Mouse (Mus musculus): ENCODE results near the gene Tubal3. TPM values are rescaled to one million over a fixed set of nuclear protein-coding genes. Genes with fewer than 3 reads are reported as not detected.

Tubal3 gene
- polyA plus RNA-seq, 1 experiment: not detected

DNA sequence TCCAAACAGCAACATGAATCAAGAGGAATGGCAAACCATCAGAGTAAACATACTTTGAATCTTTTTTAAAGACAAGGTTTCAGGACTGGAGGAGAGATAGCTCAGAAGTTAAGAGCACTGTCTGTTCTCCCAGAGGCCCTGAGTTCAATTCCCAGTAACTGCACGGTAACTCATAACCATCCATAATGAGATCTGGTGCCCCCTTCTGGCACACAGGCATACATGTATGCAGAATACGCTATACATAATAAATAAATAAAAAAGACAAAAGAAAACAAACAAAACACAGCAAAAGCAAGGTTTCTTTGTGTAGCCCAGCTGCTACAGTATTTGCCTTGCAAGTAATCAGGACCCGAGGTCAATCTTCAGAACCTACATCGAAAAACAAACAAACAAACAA, 31.4 kb downstream of the Tubal3 start:
- no peak overlapping the region for H3K4me2 ChIP-seq (ENCODE audit: low read depth)
- no peak overlapping the region for H3K4me3 ChIP-seq
- no peaks in the 10 kb centered on the region for H3K36me3 ChIP-seq (ENCODE audit: control insufficient read depth, insufficient read depth)
- no peaks in the 10 kb centered on the region for H3K79me2 ChIP-seq (ENCODE audit: control insufficient read depth, insufficient read depth)
- TF ChIP-seq SRF (IDR thresholded peaks at IDR 0.05; ENCODE audit: control insufficient read depth, insufficient read length, low read depth) (no peak), TCF3 (IDR thresholded peaks at IDR 0.05; ENCODE audit: insufficient read length, low read depth) (no peak), TCF12 (IDR thresholded peaks at IDR 0.05; ENCODE audit: insufficient read depth, poor library complexity, severe bottlenecking) (no peak), REST (IDR thresholded peaks at IDR 0.05; ENCODE audit: insufficient read depth, insufficient read length) (no peak), E2F4 (IDR thresholded peaks at IDR 0.05; ENCODE audit: insufficient read depth) (no peak), POLR2A (IDR thresholded peaks at IDR 0.05; ENCODE audit: insufficient read length, low read depth) (no peak), MAX (IDR thresholded peaks at IDR 0.05; ENCODE audit: low read depth) (no peak), CEBPB (IDR thresholded peaks at IDR 0.05; ENCODE audit: insufficient read depth, poor library complexity, severe bottlenecking) (no peak), MYOG (IDR thresholded peaks at IDR 0.05; ENCODE audit: control insufficient read depth in 1 of 3, insufficient read depth in 1 of 3, insufficient read length in 2 of 3, low read depth in 2 of 3) (no peak), MYOD1 (IDR thresholded peaks at IDR 0.05; ENCODE audit: control insufficient read depth in 1 of 3, insufficient read length in 2 of 3, low read depth in 2 of 3) (no peak), USF1 (IDR thresholded peaks at IDR 0.05; ENCODE audit: low read depth) (no peak), POLR2AphosphoS2 (IDR thresholded peaks at IDR 0.05; ENCODE audit: insufficient read length, low read depth) (no peak)
- H3K27me3 ChIP-seq (ENCODE audit: control insufficient read depth, insufficient read depth, insufficient read length): no peaks in the 10 kb centered on the region
- no peak overlapping the region for H3ac ChIP-seq (ENCODE audit: control insufficient read depth, insufficient read length)

- no peaks in the 10 kb centered on the region for H3K27me3 ChIP-seq (ENCODE audit: control insufficient read depth, insufficient read depth, insufficient read length)
- no peaks in the 10 kb centered on the region for H3K36me3 ChIP-seq (ENCODE audit: control insufficient read depth, insufficient read depth)
- H3K4me2 ChIP-seq (ENCODE audit: low read depth): no peak overlapping the region
- no peaks in the 10 kb centered on the region for H3K79me2 ChIP-seq (ENCODE audit: control insufficient read depth, insufficient read depth)
- TF ChIP-seq MYOG (IDR thresholded peaks at IDR 0.05; ENCODE audit: control insufficient read depth in 1 of 3, insufficient read depth in 1 of 3, insufficient read length in 2 of 3, low read depth in 2 of 3): no peak
- no peak for TF ChIP-seq USF1 (IDR thresholded peaks at IDR 0.05; ENCODE audit: low read depth)
- TF ChIP-seq CEBPB (IDR thresholded peaks at IDR 0.05; ENCODE audit: insufficient read depth, poor library complexity, severe bottlenecking): no peak
- no peak overlapping the region for H3ac ChIP-seq (ENCODE audit: control insufficient read depth, insufficient read length)
- no peak overlapping the region for H3K4me3 ChIP-seq
Observed at GRCm38 (mm10) chr13:3951198-3951914, 33.3 kb downstream of the Tubal3 start.

DNA sequence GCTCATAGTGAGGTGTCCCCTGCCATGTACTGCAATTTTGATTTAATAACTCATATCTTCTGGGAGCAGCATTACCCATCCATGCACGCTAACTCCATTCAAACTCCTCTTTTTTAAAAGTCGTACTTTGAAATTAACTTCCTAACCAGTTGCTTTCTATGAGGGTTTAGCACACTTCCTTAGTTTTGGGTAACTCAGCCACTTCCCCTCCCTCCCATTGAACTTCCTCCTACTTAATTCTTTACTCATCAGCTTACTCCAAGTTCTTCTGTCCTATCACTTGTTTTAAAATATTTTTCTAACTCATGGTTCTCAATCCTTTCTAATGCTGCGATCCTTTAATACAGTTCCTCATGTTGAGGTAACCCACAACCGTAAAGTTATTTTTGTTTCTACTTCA, 50.8 kb downstream of the Tubal3 start:
- no peaks in the 10 kb centered on the region for H3K36me3 ChIP-seq (ENCODE audit: control insufficient read depth, insufficient read depth)
- no peak for TF ChIP-seq POLR2AphosphoS2 (IDR thresholded peaks at IDR 0.05; ENCODE audit: insufficient read length, low read depth)
- no peak for TF ChIP-seq CEBPB (IDR thresholded peaks at IDR 0.05; ENCODE audit: insufficient read depth, poor library complexity, severe bottlenecking)
- TF ChIP-seq MAX (IDR thresholded peaks at IDR 0.05; ENCODE audit: low read depth): no peak
- no peak for TF ChIP-seq TCF3 (IDR thresholded peaks at IDR 0.05; ENCODE audit: insufficient read length, low read depth)
- no peak for TF ChIP-seq USF1 (IDR thresholded peaks at IDR 0.05; ENCODE audit: low read depth)
- no peak for TF ChIP-seq POLR2A (IDR thresholded peaks at IDR 0.05; ENCODE audit: insufficient read length, low read depth)
- no peak for TF ChIP-seq TCF12 (IDR thresholded peaks at IDR 0.05; ENCODE audit: insufficient read depth, poor library complexity, severe bottlenecking)
- no peak for TF ChIP-seq MYOG (IDR thresholded peaks at IDR 0.05; ENCODE audit: control insufficient read depth in 1 of 3, insufficient read depth in 1 of 3, insufficient read length in 2 of 3, low read depth in 2 of 3)
- TF ChIP-seq SRF (IDR thresholded peaks at IDR 0.05; ENCODE audit: control insufficient read depth, insufficient read length, low read depth): no peak
- no peak for TF ChIP-seq REST (IDR thresholded peaks at IDR 0.05; ENCODE audit: insufficient read depth, insufficient read length)
- no peak for TF ChIP-seq MYOD1 (IDR thresholded peaks at IDR 0.05; ENCODE audit: control insufficient read depth in 1 of 3, insufficient read length in 2 of 3, low read depth in 2 of 3)
- TF ChIP-seq E2F4 (IDR thresholded peaks at IDR 0.05; ENCODE audit: insufficient read depth): no peak
- H3K27me3 ChIP-seq (ENCODE audit: control insufficient read depth, insufficient read depth, insufficient read length): no peaks in the 10 kb centered on the region
- H3K4me2 ChIP-seq (ENCODE audit: low read depth): no peak overlapping the region
- no peaks in the 10 kb centered on the region for H3K79me2 ChIP-seq (ENCODE audit: control insufficient read depth, insufficient read depth)
- no peak overlapping the region for H3ac ChIP-seq (ENCODE audit: control insufficient read depth, insufficient read length)
- no peak overlapping the region for H3K4me3 ChIP-seq

Other genes with a start within 250 kb of the Tubal3 start
- 0.08 TPM for gene Calml3, start 114.0 kb upstream of the Tubal3 start, polyA plus RNA-seq (2012; fragmentation: generic; extraction: Trizol)
- 0.05 TPM for gene Calm4, start 80.5 kb upstream of the Tubal3 start, polyA plus RNA-seq (2012; fragmentation: generic; extraction: Trizol)
- not detected for gene Calm5, start 64.1 kb upstream of the Tubal3 start, polyA plus RNA-seq (2012; fragmentation: generic; extraction: Trizol)
- gene Net1, start 54 bp upstream of the Tubal3 start, polyA plus RNA-seq (2012; fragmentation: generic; extraction: Trizol): 13.7 TPM
- gene Ucn3, start 27.1 kb downstream of the Tubal3 start, polyA plus RNA-seq (2012; fragmentation: generic; extraction: Trizol): not detected
- 0.05 TPM for gene Akr1c14, start 130.7 kb downstream of the Tubal3 start, polyA plus RNA-seq (2012; fragmentation: generic; extraction: Trizol)
- not detected for gene Akr1c18, start 232.4 kb downstream of the Tubal3 start, polyA plus RNA-seq (2012; fragmentation: generic; extraction: Trizol)